Mouse (Mus musculus) forebrain, embryonic 14.5 days (tissue): ENCODE measurements at regions not wholly inside any gene's neighbourhood (a gene's known extent, or its start where the extent isn't known, plus 50 kb on each side); places are given as distances from the start of the nearest gene placed in this dataset.

ENCODE experiments used
- ATAC-seq: fragments of 200-750 bp; cut with Nextera tagmentation; 2 replicates; pipeline ENCODE4 v1.8.0; 2017; ENCODE audit warnings: mild to moderate bottlenecking, moderate library complexity
- DNase-seq: peaks from one replicate; pipeline ENCODE4 v3.0.0-alpha.2; 2015; ENCODE audit warnings: low spot score
- H3K27ac ChIP-seq: fragments of 300-500 bp; sonication (generic); 2 replicates; pipeline ENCODE4 v1.5.1; 2014; ENCODE audit warnings: low read depth, mild to moderate bottlenecking, control low read depth, low read length, moderate library complexity
- H3K27me3 ChIP-seq: fragments of 300-500 bp; sonication (generic); replicated peaks from 2 replicates; pipeline ENCODE4 v1.6.1; 2014; ENCODE audit warnings: low read length, control low read depth, mixed read lengths; ENCODE audit not compliant: control insufficient read depth, insufficient read depth
- H3K36me3 ChIP-seq: fragments of 300-500 bp; sonication (generic); 2 replicates; pipeline ENCODE4 v1.6.1; 2014; ENCODE audit warnings: low read length, control low read depth; ENCODE audit not compliant: control insufficient read depth, insufficient read depth
- H3K4me1 ChIP-seq: fragments of 300-500 bp; sonication (generic); 2 replicates; pipeline ENCODE4 v1.6.1; 2014; ENCODE audit warnings: antibody characterized with exemption, low read length, control low read depth; ENCODE audit not compliant: control insufficient read depth, insufficient read depth
- H3K4me2 ChIP-seq: fragments of 300-500 bp; sonication (generic); 2 replicates; pipeline ENCODE4 v1.6.1; 2014; ENCODE audit warnings: mild to moderate bottlenecking, control low read depth, low read length
- H3K4me3 ChIP-seq: fragments of 300-500 bp; sonication (generic); 2 replicates; pipeline ENCODE4 v1.5.1; 2014; ENCODE audit warnings: low read depth, low read length, control low read depth
- H3K9ac ChIP-seq: fragments of 300-500 bp; sonication (generic); 2 replicates; pipeline ENCODE4 v1.6.1; 2014; ENCODE audit warnings: mild to moderate bottlenecking, low read length, control low read depth, moderate library complexity
- H3K9me3 ChIP-seq: fragments of 300-500 bp; sonication (generic); replicated peaks from 2 replicates; pipeline ENCODE4 v1.6.1; 2016; ENCODE audit warnings: low read length, control low read depth, mixed read lengths; ENCODE audit not compliant: control insufficient read depth
- WGBS: fragments of 180-500 bp; shearing (Covaris S2); extraction: QIAGEN DNeasy Blood & Tissue Kit; methylation state at CpG from one replicate; pipeline ENCODE4 v1.1.7; 2014; 5-methylcytosine and 5-hydroxymethylcytosine counted together

DNA sequence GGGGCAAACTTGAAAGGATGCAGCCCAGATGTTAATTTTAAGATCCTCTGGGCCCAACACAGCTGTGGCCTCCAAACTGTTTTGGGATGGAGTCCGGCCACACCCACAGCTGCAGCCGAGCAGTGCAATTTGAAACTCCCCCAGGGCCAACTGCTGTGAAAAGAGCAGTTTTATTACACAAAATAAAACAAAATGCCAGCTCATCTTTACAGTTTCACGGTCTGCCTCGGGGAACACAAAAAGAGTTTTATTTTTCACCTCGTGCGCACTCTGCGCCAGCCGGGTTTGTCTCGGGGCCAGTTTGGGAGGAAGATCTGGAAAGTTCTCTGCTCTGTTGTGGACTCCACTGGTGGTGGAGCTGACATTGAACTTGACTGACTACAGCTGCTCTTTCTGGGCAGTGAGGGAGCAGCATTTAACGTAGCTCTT, 174.8 kb downstream of the Mtx2 start:
- H3K27me3 ChIP-seq, result no peaks in the 10 kb centered on the region
- no peak overlapping the region for H3K27ac ChIP-seq
- H3K4me2 ChIP-seq, result no peak overlapping the region
- H3K9ac ChIP-seq, result no peak overlapping the region
- no peak for DNase-seq
- H3K4me1 ChIP-seq, result 0 out of 2 replicates have a peak, but pooled peaks cover 5% of the 10 kb centered on the region
- H3K4me3 ChIP-seq, result no peak overlapping the region
- ATAC-seq, result no peak
- 59% methylated on average over 10 of the region's 10 CpGs for WGBS
- H3K9me3 ChIP-seq, result no peaks in the 10 kb centered on the region
- no peaks in the 10 kb centered on the region for H3K36me3 ChIP-seq

GRCm38 (mm10) chr2:75002562-75002961, 177.0 kb downstream of the Mtx2 start:
- H3K4me1 ChIP-seq, result 0 out of 2 replicates have a peak, but pooled peaks cover 5% of the 10 kb centered on the region
- no peaks in the 10 kb centered on the region for H3K9me3 ChIP-seq
- no peak overlapping the region for H3K27ac ChIP-seq
- H3K36me3 ChIP-seq, result no peaks in the 10 kb centered on the region
- no peak overlapping the region for H3K4me3 ChIP-seq
- DNase-seq, result peak; percentile 69
- no peaks in the 10 kb centered on the region for H3K27me3 ChIP-seq
- H3K9ac ChIP-seq, result no peak overlapping the region
- 30% methylated on average over 12 of the region's 12 CpGs for WGBS
- peak; percentile 42 for ATAC-seq
- peak overlapping the region; percentile 40 for H3K4me2 ChIP-seq

- H3K4me1 ChIP-seq, result no peaks in the 10 kb centered on the region
- H3K4me2 ChIP-seq, result no peak overlapping the region
- no peak for DNase-seq
- H3K36me3 ChIP-seq, result no peaks in the 10 kb centered on the region
- H3K27ac ChIP-seq, result no peak overlapping the region
- H3K4me3 ChIP-seq, result no peak overlapping the region
- H3K9ac ChIP-seq, result no peak overlapping the region
- H3K9me3 ChIP-seq, result no peaks in the 10 kb centered on the region
- no peaks in the 10 kb centered on the region for H3K27me3 ChIP-seq
- WGBS, result 91% methylated on average over 1 of the region's 1 CpGs
- ATAC-seq, result no peak
Measured at GRCm38 (mm10) chr2:75008116-75008515, 182.5 kb downstream of the Mtx2 start.

DNA sequence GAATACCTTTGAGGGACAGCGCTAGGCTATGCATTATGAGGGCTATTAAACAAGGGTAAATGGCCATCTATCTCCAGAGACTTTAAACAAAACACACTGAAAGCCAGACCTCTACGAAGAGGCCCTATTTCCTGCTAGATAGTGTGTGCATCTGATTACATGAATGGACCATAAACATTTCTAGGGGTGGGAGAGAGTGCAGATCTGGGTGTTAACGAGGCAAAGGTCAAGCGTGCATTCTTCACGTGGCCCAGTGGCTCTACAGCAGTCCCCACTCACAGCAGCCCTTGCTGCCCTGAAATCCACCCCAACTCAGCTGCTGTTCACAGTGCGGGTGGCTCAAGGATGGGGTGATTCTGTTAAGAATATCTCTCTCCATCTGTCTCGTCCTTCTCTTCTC, 185.0 kb downstream of the Mtx2 start:
- H3K4me2 ChIP-seq, result no peak overlapping the region
- 74% methylated on average over 7 of the region's 7 CpGs for WGBS

GRCm38 (mm10) chr2:75012046-75012445, 186.4 kb downstream of the Mtx2 start:
- Histone ChIP-seq H3K27ac (no peak overlapping the region), H3K4me1 (no peaks in the 10 kb centered on the region), H3K9ac (no peak overlapping the region), H3K4me3 (no peak overlapping the region), H3K4me2 (no peak overlapping the region), H3K9me3 (no peaks in the 10 kb centered on the region), H3K27me3 (no peaks in the 10 kb centered on the region), H3K36me3 (no peaks in the 10 kb centered on the region)
- DNase-seq, result no peak
- no peak for ATAC-seq
- WGBS, result 83% methylated on average over 8 of the region's 8 CpGs

More for the DNA sequence above, 185.0 kb downstream of the Mtx2 start:
- no peak for DNase-seq
- Histone ChIP-seq H3K4me1 (no peaks in the 10 kb centered on the region), H3K9ac (no peak overlapping the region), H3K27ac (no peak overlapping the region), H3K36me3 (no peaks in the 10 kb centered on the region), H3K27me3 (no peaks in the 10 kb centered on the region), H3K9me3 (no peaks in the 10 kb centered on the region), H3K4me3 (no peak overlapping the region)
- no peak for ATAC-seq

GRCm38 (mm10) chr2:75014994-75015728, 189.6 kb downstream of the Mtx2 start:
- Histone ChIP-seq H3K27me3 (no peaks in the 10 kb centered on the region), H3K4me2 (no peak overlapping the region), H3K27ac (no peak overlapping the region), H3K36me3 (no peaks in the 10 kb centered on the region), H3K9ac (no peak overlapping the region), H3K4me1 (no peaks in the 10 kb centered on the region), H3K4me3 (no peak overlapping the region), H3K9me3 (no peaks in the 10 kb centered on the region)
- DNase-seq, result no peak
- no peak for ATAC-seq
- WGBS, result 87% methylated on average over 16 of the region's 16 CpGs

- H3K9ac ChIP-seq, result no peak overlapping the region
- no peaks in the 10 kb centered on the region for H3K36me3 ChIP-seq
- H3K4me3 ChIP-seq, result no peak overlapping the region
- DNase-seq (no peak), ATAC-seq (no peak)
- WGBS, result 91% methylated on average over 7 of the region's 7 CpGs
- no peak overlapping the region for H3K4me2 ChIP-seq
- H3K27me3 ChIP-seq, result no peaks in the 10 kb centered on the region
- no peaks in the 10 kb centered on the region for H3K4me1 ChIP-seq
- H3K27ac ChIP-seq, result no peak overlapping the region
- no peaks in the 10 kb centered on the region for H3K9me3 ChIP-seq
Measured at GRCm38 (mm10) chr2:75019459-75019858, 193.9 kb downstream of the Mtx2 start.

- ATAC-seq (no peak), DNase-seq (no peak)
- Histone ChIP-seq H3K27ac (no peak overlapping the region), H3K9ac (no peak overlapping the region), H3K36me3 (no peaks in the 10 kb centered on the region), H3K27me3 (no peaks in the 10 kb centered on the region), H3K4me2 (no peak overlapping the region), H3K4me1 (no peaks in the 10 kb centered on the region), H3K9me3 (no peaks in the 10 kb centered on the region), H3K4me3 (no peak overlapping the region)
- 78% methylated on average over 7 of the region's 7 CpGs for WGBS
Measured at GRCm38 (mm10) chr2:75021639-75022038, 196.0 kb downstream of the Mtx2 start.

GRCm38 (mm10) chr2:75028151-75028550, 202.5 kb downstream of the Mtx2 start:
- Histone ChIP-seq H3K36me3 (no peaks in the 10 kb centered on the region), H3K4me2 (no peak overlapping the region), H3K4me1 (no peaks in the 10 kb centered on the region), H3K4me3 (no peak overlapping the region), H3K27me3 (no peaks in the 10 kb centered on the region), H3K27ac (no peak overlapping the region), H3K9ac (no peak overlapping the region), H3K9me3 (no peaks in the 10 kb centered on the region)
- no peak for ATAC-seq
- 91% methylated on average over 10 of the region's 10 CpGs for WGBS
- DNase-seq, result no peak
